Mouse (Mus musculus) forebrain, embryonic 11.5 days (tissue): ENCODE results near the gene Akap7. TPM values are rescaled to one million over a fixed set of nuclear protein-coding genes. Genes with fewer than 3 reads are reported as not detected.

Experiments used
- ATAC-seq: fragments of 200-750 bp; cut with Nextera tagmentation; replicated peaks from 2 replicates; pipeline ENCODE4 v1.8.0; 2017; ENCODE audit warnings: moderate TSS enrichment; ENCODE audit not compliant: low FRiP score
- DNase-seq: peaks from one replicate; pipeline ENCODE4 v3.0.0-alpha.2; 2017; ENCODE audit warnings: low spot score
- H3K27ac ChIP-seq: fragments of 300-500 bp; sonication (generic); 2 replicates; pipeline ENCODE4 v1.5.1; 2014; ENCODE audit warnings: low read depth, low read length
- H3K27me3 ChIP-seq: fragments of 300-500 bp; sonication (generic); 2 replicates; pipeline ENCODE4 v1.6.1; 2014; ENCODE audit warnings: mild to moderate bottlenecking, low read length, mixed read lengths; ENCODE audit not compliant: control insufficient read depth, insufficient read depth
- H3K36me3 ChIP-seq: fragments of 300-500 bp; sonication (generic); 2 replicates; pipeline ENCODE4 v1.6.1; 2014; ENCODE audit warnings: mild to moderate bottlenecking, low read length, moderate library complexity, mixed read lengths; ENCODE audit not compliant: control insufficient read depth, insufficient read depth
- H3K4me1 ChIP-seq: fragments of 300-500 bp; sonication (generic); replicated peaks from 2 replicates; pipeline ENCODE4 v1.6.1; 2014; ENCODE audit warnings: low read length, mixed read lengths; ENCODE audit not compliant: control insufficient read depth, insufficient read depth
- H3K4me2 ChIP-seq: fragments of 300-500 bp; sonication (generic); 2 replicates; pipeline ENCODE4 v1.6.1; 2014; ENCODE audit warnings: low read depth, mild to moderate bottlenecking, low read length, moderate library complexity, mixed read lengths; ENCODE audit not compliant: severe bottlenecking
- H3K4me3 ChIP-seq: fragments of 300-500 bp; sonication (generic); 2 replicates; pipeline ENCODE4 v1.5.1; 2014; ENCODE audit warnings: low read depth, low read length
- H3K9ac ChIP-seq: fragments of 300-500 bp; sonication (generic); 2 replicates; pipeline ENCODE4 v1.6.1; 2014; ENCODE audit warnings: low read length
- H3K9me3 ChIP-seq: fragments of 300-500 bp; sonication (generic); 2 replicates; pipeline ENCODE4 v1.6.1; 2016; ENCODE audit warnings: low read length, mixed read lengths; ENCODE audit not compliant: control insufficient read depth
- WGBS: fragments of 180-500 bp; shearing (Covaris S2); extraction: QIAGEN DNeasy Blood & Tissue Kit; methylation state at CpG from one replicate; pipeline ENCODE4 v1.1.7; 2014; 5-methylcytosine and 5-hydroxymethylcytosine counted together
- polyA plus RNA-seq: library from polyadenylated mRNA; unstranded; fragments of >200 nt; fragmentation: Nextera tagmentation; extraction: Ambion mirVana; gene quantifications from 2 replicates; pipeline ENCODE4 v1.2.1, GENCODE M21; 2014

The Akap7 gene
- polyA plus RNA-seq, 1 experiment from 2014 or later, result 16.2 TPM

GRCm38 (mm10) chr10:25224371-25224770, 83.3 kb downstream of the Akap7 start:
- H3K4me2 ChIP-seq, result no peak overlapping the region
- H3K27me3 ChIP-seq, result no peaks in the 10 kb centered on the region
- no peaks in the 10 kb centered on the region for H3K9me3 ChIP-seq
- no peak overlapping the region for H3K27ac ChIP-seq
- H3K9ac ChIP-seq, result no peak overlapping the region
- H3K36me3 ChIP-seq, result no peaks in the 10 kb centered on the region
- no peak overlapping the region for H3K4me3 ChIP-seq
- WGBS, result 86% methylated on average over 5 of the region's 5 CpGs
- no peak for DNase-seq
- ATAC-seq, result no peak
- H3K4me1 ChIP-seq, result no peaks in the 10 kb centered on the region

- Histone ChIP-seq H3K27me3 (no peaks in the 10 kb centered on the region), H3K4me3 (no peak overlapping the region), H3K4me2 (no peak overlapping the region), H3K27ac (no peak overlapping the region), H3K36me3 (no peaks in the 10 kb centered on the region), H3K4me1 (no peaks in the 10 kb centered on the region), H3K9ac (no peak overlapping the region), H3K9me3 (no peaks in the 10 kb centered on the region)
- DNase-seq (no peak), ATAC-seq (no peak)
- WGBS, result 96% methylated on average over 3 of the region's 3 CpGs
Observed at GRCm38 (mm10) chr10:25220754-25221153, 86.9 kb downstream of the Akap7 start.

GRCm38 (mm10) chr10:25219901-25220495, 87.7 kb downstream of the Akap7 start:
- Histone ChIP-seq H3K27ac (no peak overlapping the region), H3K4me1 (no peaks in the 10 kb centered on the region), H3K27me3 (no peaks in the 10 kb centered on the region), H3K9me3 (no peaks in the 10 kb centered on the region), H3K4me3 (no peak overlapping the region), H3K9ac (no peak overlapping the region), H3K36me3 (no peaks in the 10 kb centered on the region), H3K4me2 (no peak overlapping the region)
- DNase-seq (no peak), ATAC-seq (no peak)
- whole genome bisulfite sequencing, result 86% methylated on average over 15 of the region's 15 CpGs

GRCm38 (mm10) chr10:25219220-25219628, 88.4 kb downstream of the Akap7 start:
- no peaks in the 10 kb centered on the region for H3K36me3 ChIP-seq
- peak; percentile 60; the same call in 1 of the 2 replicates for ATAC-seq
- H3K27ac ChIP-seq, result no peak overlapping the region
- 0 out of 2 replicates have a peak overlapping the region, but pooled peaks have one; percentile 33 for H3K4me2 ChIP-seq
- WGBS, result 14% methylated on average over 7 of the region's 7 CpGs
- no peaks in the 10 kb centered on the region for H3K27me3 ChIP-seq
- H3K4me3 ChIP-seq, result no peak overlapping the region
- H3K4me1 ChIP-seq, result no peaks in the 10 kb centered on the region
- H3K9me3 ChIP-seq, result no peaks in the 10 kb centered on the region
- no peak overlapping the region for H3K9ac ChIP-seq
- DNase-seq, result peak; percentile 83

- H3K4me1 ChIP-seq, result no peaks in the 10 kb centered on the region
- no peak for DNase-seq
- H3K27me3 ChIP-seq, result no peaks in the 10 kb centered on the region
- H3K4me2 ChIP-seq, result no peak overlapping the region
- no peaks in the 10 kb centered on the region for H3K36me3 ChIP-seq
- H3K9ac ChIP-seq, result no peak overlapping the region
- WGBS, result 70% methylated on average over 7 of the region's 7 CpGs
- H3K27ac ChIP-seq, result no peak overlapping the region
- H3K4me3 ChIP-seq, result no peak overlapping the region
- H3K9me3 ChIP-seq, result no peaks in the 10 kb centered on the region
- no peak for ATAC-seq
Observed at GRCm38 (mm10) chr10:25218746-25219145, 88.9 kb downstream of the Akap7 start.

GRCm38 (mm10) chr10:25215977-25216376, 91.7 kb downstream of the Akap7 start:
- WGBS, result 77% methylated on average over 3 of the region's 3 CpGs
- H3K4me2 ChIP-seq, result no peak overlapping the region
- no peaks in the 10 kb centered on the region for H3K4me1 ChIP-seq
- ATAC-seq (no peak), DNase-seq (no peak)
- H3K36me3 ChIP-seq, result no peaks in the 10 kb centered on the region
- no peaks in the 10 kb centered on the region for H3K9me3 ChIP-seq
- H3K9ac ChIP-seq, result no peak overlapping the region
- no peaks in the 10 kb centered on the region for H3K27me3 ChIP-seq
- H3K27ac ChIP-seq, result no peak overlapping the region
- no peak overlapping the region for H3K4me3 ChIP-seq

GRCm38 (mm10) chr10:25213716-25214115, 94.0 kb downstream of the Akap7 start:
- H3K4me2 ChIP-seq, result no peak overlapping the region
- ATAC-seq, result no peak
- no peaks in the 10 kb centered on the region for H3K36me3 ChIP-seq
- no peaks in the 10 kb centered on the region for H3K4me1 ChIP-seq
- H3K4me3 ChIP-seq, result no peak overlapping the region
- no peak overlapping the region for H3K9ac ChIP-seq
- WGBS, result 89% methylated on average over 4 of the region's 4 CpGs
- H3K27me3 ChIP-seq, result no peaks in the 10 kb centered on the region
- no peaks in the 10 kb centered on the region for H3K9me3 ChIP-seq
- H3K27ac ChIP-seq, result no peak overlapping the region
- no peak for DNase-seq

GRCm38 (mm10) chr10:25208619-25209018, 99.1 kb downstream of the Akap7 start:
- no peak overlapping the region for H3K4me3 ChIP-seq
- no peaks in the 10 kb centered on the region for H3K9me3 ChIP-seq
- no peak for DNase-seq
- no peak overlapping the region for H3K27ac ChIP-seq
- no peaks in the 10 kb centered on the region for H3K27me3 ChIP-seq
- H3K4me2 ChIP-seq, result no peak overlapping the region
- 0 out of 2 replicates have a peak, but pooled peaks cover 2% of the 10 kb centered on the region for H3K4me1 ChIP-seq
- H3K36me3 ChIP-seq, result no peaks in the 10 kb centered on the region
- ATAC-seq, result no peak
- no peak overlapping the region for H3K9ac ChIP-seq
- WGBS, result 48% methylated on average over 7 of the region's 7 CpGs

GRCm38 (mm10) chr10:25207866-25208265, 99.8 kb downstream of the Akap7 start:
- H3K27ac ChIP-seq, result no peak overlapping the region
- H3K27me3 ChIP-seq, result no peaks in the 10 kb centered on the region
- H3K4me1 ChIP-seq, result 0 out of 2 replicates have a peak, but pooled peaks cover 2% of the 10 kb centered on the region
- ATAC-seq (no peak), DNase-seq (no peak)
- H3K9ac ChIP-seq, result no peak overlapping the region
- WGBS, result 37% methylated on average over 6 of the region's 6 CpGs
- no peaks in the 10 kb centered on the region for H3K9me3 ChIP-seq
- H3K36me3 ChIP-seq, result no peaks in the 10 kb centered on the region
- no peak overlapping the region for H3K4me2 ChIP-seq
- H3K4me3 ChIP-seq, result no peak overlapping the region
